Mouse (Mus musculus): ENCODE measurements around the gene Fgfr1op.
"Not testable (repeated sequence)": the region's sequence is repeated elsewhere in the genome, so short reads cannot be mapped to it uniquely, and the experiment has no call there.

- not testable (repeated sequence) for TF ChIP-seq GATA1, TAL1 (IDR thresholded peaks at IDR 0.05; ENCODE audit: low read length)
These were observed 36.8 kb upstream of the Fgfr1op start for GRCm38 (mm10) chr17:8128326-8128993.

Measured in erythroblast, embryonic 14.5 days (primary cell).